Mouse (Mus musculus) megakaryocyte, embryonic 14.5 days (primary cell): ENCODE measurements at regions not wholly inside any gene's neighbourhood (a gene's known extent, or its start where the extent isn't known, plus 50 kb on each side); places are given as distances from the start of the nearest gene placed in this dataset.

Experiments
- FLI1 ChIP-seq: IDR thresholded peaks from 2 replicates; pipeline ENCODE4 v1.6.1; 2012; ENCODE audit warnings: low read length, inconsistent platforms, mixed read lengths
- GATA1 ChIP-seq: IDR thresholded peaks from 3 replicates; pipeline ENCODE4 v1.6.1; 2012; ENCODE audit warnings: mixed read lengths, low read length, inconsistent platforms, borderline replicate concordance

- TF ChIP-seq GATA1 (no peak), FLI1 (no peak)
These were observed 223.9 kb downstream of the Tpra1 start for GRCm38 (mm10) chr6:89125916-89126315.
